Mouse (Mus musculus): ENCODE measurements at regions not wholly inside any gene's neighbourhood (a gene's known extent, or its start where the extent isn't known, plus 50 kb on each side); places are given as distances from the start of the nearest gene placed in this dataset.
"Not testable (repeated sequence)": the region's sequence is repeated elsewhere in the genome, so short reads cannot be mapped to it uniquely, and the experiment has no call there.

- Histone ChIP-seq H3K27me3 (ENCODE audit: control insufficient read depth, insufficient read depth, low read length) (no peaks in the 10 kb centered on the region), H3K9ac (replicated peaks; ENCODE audit: low read length) (no peak overlapping the region), H3K9me3 (ENCODE audit: control insufficient read depth, low read length) (no peaks in the 10 kb centered on the region), H3K27ac (replicated peaks; ENCODE audit: low read depth, low read length) (no peak overlapping the region), H3K36me3 (ENCODE audit: control insufficient read depth, insufficient read depth, low read length) (no peaks in the 10 kb centered on the region), H3K4me1 (ENCODE audit: control insufficient read depth, insufficient read depth, low read length) (no peaks in the 10 kb centered on the region), H3K4me2 (ENCODE audit: low read length) (no peak overlapping the region), H3K4me3 (replicated peaks; ENCODE audit: low read depth, low read length) (no peak overlapping the region)
- WGBS = 91% methylated on average over 3 of the region's 3 CpGs
- no peak for DNase-seq
- ATAC-seq (ENCODE audit: low FRiP score, low TSS enrichment) = no peak
Observed at GRCm38 (mm10) chr8:8960221-8960620, 269.9 kb upstream of the Arglu1 start.

GRCm38 (mm10) chr8:8959787-8960093, 269.4 kb upstream of the Arglu1 start:
- Histone ChIP-seq H3K27ac (replicated peaks; ENCODE audit: low read depth, low read length) (no peak overlapping the region), H3K4me1 (ENCODE audit: control insufficient read depth, insufficient read depth, low read length) (no peaks in the 10 kb centered on the region), H3K4me2 (ENCODE audit: low read length) (no peak overlapping the region), H3K27me3 (ENCODE audit: control insufficient read depth, insufficient read depth, low read length) (no peaks in the 10 kb centered on the region), H3K36me3 (ENCODE audit: control insufficient read depth, insufficient read depth, low read length) (no peaks in the 10 kb centered on the region), H3K9ac (replicated peaks; ENCODE audit: low read length) (no peak overlapping the region), H3K4me3 (replicated peaks; ENCODE audit: low read depth, low read length) (no peak overlapping the region), H3K9me3 (ENCODE audit: control insufficient read depth, low read length) (no peaks in the 10 kb centered on the region)
- DNase-seq = no peak
- WGBS = 60% methylated on average over 1 of the region's 1 CpGs
- ATAC-seq (ENCODE audit: low FRiP score, low TSS enrichment) = no peak

- H3K27me3 ChIP-seq (ENCODE audit: control insufficient read depth, insufficient read depth, low read length) = no peaks in the 10 kb centered on the region
- no peak overlapping the region for H3K9ac ChIP-seq (replicated peaks; ENCODE audit: low read length)
- DNase-seq (no peak), ATAC-seq (ENCODE audit: low FRiP score, low TSS enrichment) (no peak)
- WGBS = 84% methylated on average over 8 of the region's 8 CpGs
- no peaks in the 10 kb centered on the region for H3K9me3 ChIP-seq (ENCODE audit: control insufficient read depth, low read length)
- no peak overlapping the region for H3K4me3 ChIP-seq (replicated peaks; ENCODE audit: low read depth, low read length)
- H3K4me2 ChIP-seq (ENCODE audit: low read length) = no peak overlapping the region
- H3K27ac ChIP-seq (replicated peaks; ENCODE audit: low read depth, low read length) = no peak overlapping the region
- no peaks in the 10 kb centered on the region for H3K4me1 ChIP-seq (ENCODE audit: control insufficient read depth, insufficient read depth, low read length)
- H3K36me3 ChIP-seq (ENCODE audit: control insufficient read depth, insufficient read depth, low read length) = no peaks in the 10 kb centered on the region
Observed at GRCm38 (mm10) chr8:8959021-8959786, 268.9 kb upstream of the Arglu1 start.

GRCm38 (mm10) chr8:8958140-8958539, 267.8 kb upstream of the Arglu1 start:
- not testable (repeated sequence) for H3K4me2 ChIP-seq (ENCODE audit: low read length); H3K36me3 ChIP-seq (ENCODE audit: control insufficient read depth, insufficient read depth, low read length); H3K27me3 ChIP-seq (ENCODE audit: control insufficient read depth, insufficient read depth, low read length); ATAC-seq (ENCODE audit: low FRiP score, low TSS enrichment); H3K9ac ChIP-seq (replicated peaks; ENCODE audit: low read length); H3K4me1 ChIP-seq (ENCODE audit: control insufficient read depth, insufficient read depth, low read length); H3K4me3 ChIP-seq (replicated peaks; ENCODE audit: low read depth, low read length); DNase-seq; H3K9me3 ChIP-seq (ENCODE audit: control insufficient read depth, low read length); H3K27ac ChIP-seq (replicated peaks; ENCODE audit: low read depth, low read length)
- 83% methylated on average over 8 of the region's 8 CpGs for WGBS

GRCm38 (mm10) chr8:8952212-8952611, 261.9 kb upstream of the Arglu1 start:
- Histone ChIP-seq H3K4me1 (ENCODE audit: control insufficient read depth, insufficient read depth, low read length) (peaks cover 3% of the 10 kb centered on the region; the same call in 1 of the 2 replicates), H3K9me3 (ENCODE audit: control insufficient read depth, low read length) (no peaks in the 10 kb centered on the region), H3K9ac (replicated peaks; ENCODE audit: low read length) (no peak overlapping the region), H3K27me3 (ENCODE audit: control insufficient read depth, insufficient read depth, low read length) (no peaks in the 10 kb centered on the region), H3K4me3 (replicated peaks; ENCODE audit: low read depth, low read length) (no peak overlapping the region), H3K4me2 (ENCODE audit: low read length) (no peak overlapping the region), H3K27ac (replicated peaks; ENCODE audit: low read depth, low read length) (no peak overlapping the region), H3K36me3 (ENCODE audit: control insufficient read depth, insufficient read depth, low read length) (no peaks in the 10 kb centered on the region)
- no peak for ATAC-seq (ENCODE audit: low FRiP score, low TSS enrichment)
- WGBS = 15% methylated on average over 4 of the region's 4 CpGs
- DNase-seq = no peak

GRCm38 (mm10) chr8:8951186-8951585, 260.9 kb upstream of the Arglu1 start:
- ATAC-seq (ENCODE audit: low FRiP score, low TSS enrichment) = no peak
- peaks cover 3% of the 10 kb centered on the region; the same call in 1 of the 2 replicates for H3K4me1 ChIP-seq (ENCODE audit: control insufficient read depth, insufficient read depth, low read length)
- no peak overlapping the region for H3K4me2 ChIP-seq (ENCODE audit: low read length)
- H3K4me3 ChIP-seq (replicated peaks; ENCODE audit: low read depth, low read length) = no peak overlapping the region
- no peaks in the 10 kb centered on the region for H3K27me3 ChIP-seq (ENCODE audit: control insufficient read depth, insufficient read depth, low read length)
- no peak overlapping the region for H3K9ac ChIP-seq (replicated peaks; ENCODE audit: low read length)
- 58% methylated on average over 9 of the region's 9 CpGs for WGBS
- no peaks in the 10 kb centered on the region for H3K36me3 ChIP-seq (ENCODE audit: control insufficient read depth, insufficient read depth, low read length)
- H3K9me3 ChIP-seq (ENCODE audit: control insufficient read depth, low read length) = no peaks in the 10 kb centered on the region
- H3K27ac ChIP-seq (replicated peaks; ENCODE audit: low read depth, low read length) = no peak overlapping the region
- no peak for DNase-seq

GRCm38 (mm10) chr8:8947516-8948161, 257.3 kb upstream of the Arglu1 start:
- H3K9ac ChIP-seq (replicated peaks; ENCODE audit: low read length) = no peak overlapping the region
- H3K27me3 ChIP-seq (ENCODE audit: control insufficient read depth, insufficient read depth, low read length) = no peaks in the 10 kb centered on the region
- H3K27ac ChIP-seq (replicated peaks; ENCODE audit: low read depth, low read length) = peak overlapping the region; percentile 67
- H3K36me3 ChIP-seq (ENCODE audit: control insufficient read depth, insufficient read depth, low read length) = no peaks in the 10 kb centered on the region
- no peak for ATAC-seq (ENCODE audit: low FRiP score, low TSS enrichment)
- H3K4me1 ChIP-seq (ENCODE audit: control insufficient read depth, insufficient read depth, low read length) = peaks cover 3% of the 10 kb centered on the region; the same call in 1 of the 2 replicates
- DNase-seq = peak; percentile 59
- H3K9me3 ChIP-seq (ENCODE audit: control insufficient read depth, low read length) = no peaks in the 10 kb centered on the region
- 41% methylated on average over 7 of the region's 7 CpGs for WGBS
- H3K4me2 ChIP-seq (ENCODE audit: low read length) = no peak overlapping the region
- no peak overlapping the region for H3K4me3 ChIP-seq (replicated peaks; ENCODE audit: low read depth, low read length)

- Histone ChIP-seq H3K36me3 (ENCODE audit: control insufficient read depth, insufficient read depth, low read length) (no peaks in the 10 kb centered on the region), H3K9me3 (ENCODE audit: control insufficient read depth, low read length) (no peaks in the 10 kb centered on the region), H3K4me1 (ENCODE audit: control insufficient read depth, insufficient read depth, low read length) (peaks cover 3% of the 10 kb centered on the region; the same call in 1 of the 2 replicates), H3K27ac (replicated peaks; ENCODE audit: low read depth, low read length) (no peak overlapping the region), H3K27me3 (ENCODE audit: control insufficient read depth, insufficient read depth, low read length) (no peaks in the 10 kb centered on the region), H3K9ac (replicated peaks; ENCODE audit: low read length) (no peak overlapping the region), H3K4me2 (ENCODE audit: low read length) (no peak overlapping the region), H3K4me3 (replicated peaks; ENCODE audit: low read depth, low read length) (no peak overlapping the region)
- ATAC-seq (ENCODE audit: low FRiP score, low TSS enrichment) (no peak), DNase-seq (no peak)
- 28% methylated on average over 6 of the region's 6 CpGs for WGBS
Observed at GRCm38 (mm10) chr8:8942991-8943390, 252.7 kb upstream of the Arglu1 start.

- Histone ChIP-seq H3K9me3 (ENCODE audit: control insufficient read depth, low read length) (no peaks in the 10 kb centered on the region), H3K36me3 (ENCODE audit: control insufficient read depth, insufficient read depth, low read length) (no peaks in the 10 kb centered on the region), H3K27me3 (ENCODE audit: control insufficient read depth, insufficient read depth, low read length) (no peaks in the 10 kb centered on the region), H3K4me1 (ENCODE audit: control insufficient read depth, insufficient read depth, low read length) (no peaks in the 10 kb centered on the region), H3K4me3 (replicated peaks; ENCODE audit: low read depth, low read length) (no peak overlapping the region), H3K4me2 (ENCODE audit: low read length) (no peak overlapping the region), H3K9ac (replicated peaks; ENCODE audit: low read length) (no peak overlapping the region), H3K27ac (replicated peaks; ENCODE audit: low read depth, low read length) (no peak overlapping the region)
- DNase-seq (no peak), ATAC-seq (ENCODE audit: low FRiP score, low TSS enrichment) (no peak)
- WGBS = 89% methylated on average over 4 of the region's 4 CpGs
Observed at GRCm38 (mm10) chr8:8940899-8941298, 250.6 kb upstream of the Arglu1 start.
